Mouse (Mus musculus): ENCODE results near the gene Smyd1.

GRCm38 (mm10) chr6:71201925-71202324 lies 120.1 kb downstream of the Smyd1 start:
- TF ChIP-seq CTCF (IDR thresholded peaks at IDR 0.05; ENCODE audit: insufficient read depth, low read depth, low read length) (no peak), POLR2A (IDR thresholded peaks at IDR 0.05; ENCODE audit: insufficient read depth, low read depth, low read length) (no peak)
